Mouse (Mus musculus) MEL (cell line): ENCODE measurements around the gene Rnf220.

Source experiments
- RCOR1 ChIP-seq: IDR thresholded peaks from 2 replicates; pipeline ENCODE4 v1.6.1; 2012; ENCODE audit warnings: low read depth, mild to moderate bottlenecking, inconsistent platforms, low read length, improper control_type of control experiment
- TCF12 ChIP-seq: IDR thresholded peaks from 2 replicates; pipeline ENCODE4 v1.6.1; 2014; ENCODE audit warnings: low read depth, mild to moderate bottlenecking, inconsistent platforms, low read length, improper control_type of control experiment, moderate library complexity

GRCm38 (mm10) chr4:117229590-117229989 is 267.3 kb downstream of the Rnf220 start:
- TF ChIP-seq RCOR1 (no peak), TCF12 (no peak)
